Mouse (Mus musculus): ENCODE measurements around the gene Dmwd. TPM values are rescaled to one million over a fixed set of nuclear protein-coding genes. Genes with fewer than 3 reads are reported as not detected.

Gene Dmwd
- total RNA-seq, 2 experiments from 2014 or later, result 26.6 to 31.8 TPM

Small RNA genes lying within 50 kb of the gene (microRNA-seq; reads per million reads assigned to microRNA genes)
- 5.3 to 7.6 reads per million in 2 experiments for gene Mir3100

Other genes with a start within 250 kb of the Dmwd start
- gene Mill2, start 236.3 kb upstream of the Dmwd start, total RNA-seq (2021), result 1 to 10 TPM; 3.1 to 3.6 TPM
- gene Pglyrp1, start 204.9 kb upstream of the Dmwd start, total RNA-seq (2021), result 1 to 10 TPM in 1 of 2 experiments, under 1 TPM in 1; 0.73 to 3.7 TPM
- gene Ccdc61, start 165.8 kb upstream of the Dmwd start, total RNA-seq (2021), result 1 to 10 TPM; 5.9 to 9.4 TPM
- 1 to 10 TPM; 2.9 to 4.1 TPM for gene Nova2, start 150.3 kb upstream of the Dmwd start, total RNA-seq (2021)
- gene Nanos2, start 88.8 kb upstream of the Dmwd start, total RNA-seq (2021), result not detected
- gene Mypop, start 85.0 kb upstream of the Dmwd start, total RNA-seq (2021), result 1 to 10 TPM; 2.0 to 3.5 TPM
- gene Irf2bp1, start 72.2 kb upstream of the Dmwd start, total RNA-seq (2021), result 10 to 100 TPM; 20.4 to 24.0 TPM
- gene Foxa3, start 52.7 kb upstream of the Dmwd start, total RNA-seq (2021), result under 1 TPM in 1 of 2 experiments, not detected in 1; 0.16 TPM
- 10 to 100 TPM; 39.9 to 45.0 TPM for gene Sympk, start 51.9 kb upstream of the Dmwd start, total RNA-seq (2021)
- gene Rsph6a, start 21.5 kb upstream of the Dmwd start, total RNA-seq (2021), result not detected
- gene Dmpk, start 7.6 kb downstream of the Dmwd start, total RNA-seq (2021), result 100 to 1,000 TPM; 256 to 267 TPM
- gene Six5, start 18.4 kb downstream of the Dmwd start, total RNA-seq (2021), result 1 to 10 TPM; 5.3 to 7.8 TPM
- under 1 TPM in 1 of 2 experiments, not detected in 1; 0.14 TPM for gene Gm4969, start 42.1 kb downstream of the Dmwd start, total RNA-seq (2021)
- gene Fbxo46, start 43.6 kb downstream of the Dmwd start, total RNA-seq (2021), result 1 to 10 TPM; 2.7 to 4.2 TPM
- 1 to 10 TPM; 5.0 to 5.5 TPM for gene Qpctl, start 73.1 kb downstream of the Dmwd start, total RNA-seq (2021)
- gene Snrpd2, start 73.5 kb downstream of the Dmwd start, total RNA-seq (2021), result 10 to 100 TPM; 72.9 to 77.4 TPM
- under 1 TPM in 1 of 2 experiments, not detected in 1; 0.14 TPM for gene Gipr, start 89.9 kb downstream of the Dmwd start, total RNA-seq (2021)
- 10 to 100 TPM; 14.9 to 17.6 TPM for gene Eml2, start 100.2 kb downstream of the Dmwd start, total RNA-seq (2021)
- 1 to 10 TPM; 2.3 to 3.4 TPM for gene Gpr4, start 136.3 kb downstream of the Dmwd start, total RNA-seq (2021)
- gene Opa3, start 152.1 kb downstream of the Dmwd start, total RNA-seq (2021), result 10 to 100 TPM; 36.9 to 37.8 TPM
- gene Vasp, start 195.6 kb downstream of the Dmwd start, total RNA-seq (2021), result 10 to 100 TPM; 35.7 to 53.5 TPM
- not detected for gene Ppm1n, start 203.8 kb downstream of the Dmwd start, total RNA-seq (2021)
- 100 to 1,000 TPM; 669 to 730 TPM for gene Rtn2, start 206.4 kb downstream of the Dmwd start, total RNA-seq (2021)
- 1 to 10 TPM in 1 of 2 experiments, under 1 TPM in 1; 0.80 to 1.7 TPM for gene Fosb, start 233.8 kb downstream of the Dmwd start, total RNA-seq (2021)

All from gastrocnemius, postnatal 10 days (tissue).